Mouse (Mus musculus) midbrain, embryonic 16.5 days (tissue): ENCODE measurements at regions not wholly inside any gene's neighbourhood (a gene's known extent, or its start where the extent isn't known, plus 50 kb on each side); places are given as distances from the start of the nearest gene placed in this dataset.

ENCODE experiments used
- ATAC-seq: fragments of 200-750 bp; cut with Nextera tagmentation; 2 replicates; pipeline ENCODE4 v1.8.0; 2017; ENCODE audit warnings: moderate TSS enrichment
- H3K27ac ChIP-seq: fragments of 300-500 bp; sonication (generic); 2 replicates; pipeline ENCODE4 v1.5.1; 2014; ENCODE audit warnings: mild to moderate bottlenecking, low read length, mixed read lengths
- H3K27me3 ChIP-seq: fragments of 300-500 bp; sonication (generic); 2 replicates; pipeline ENCODE4 v1.6.1; 2014; ENCODE audit warnings: low read depth, low read length, mixed read lengths; ENCODE audit not compliant: control insufficient read depth, insufficient read depth
- H3K36me3 ChIP-seq: fragments of 300-500 bp; sonication (generic); 2 replicates; pipeline ENCODE4 v1.6.1; 2014; ENCODE audit warnings: mild to moderate bottlenecking, low read length, moderate library complexity, mixed read lengths; ENCODE audit not compliant: control insufficient read depth, insufficient read depth
- H3K4me1 ChIP-seq: fragments of 300-500 bp; sonication (generic); 2 replicates; pipeline ENCODE4 v1.6.1; 2014; ENCODE audit warnings: mild to moderate bottlenecking, low read length, mixed read lengths; ENCODE audit not compliant: control insufficient read depth, insufficient read depth
- H3K4me2 ChIP-seq: fragments of 300-500 bp; sonication (generic); 2 replicates; pipeline ENCODE4 v1.6.1; 2014; ENCODE audit warnings: mild to moderate bottlenecking, low read length, mixed read lengths
- H3K4me3 ChIP-seq: fragments of 300-500 bp; sonication (generic); 2 replicates; pipeline ENCODE4 v1.5.1; 2014; ENCODE audit warnings: low read depth, mild to moderate bottlenecking, low read length, moderate library complexity, mixed read lengths
- H3K9ac ChIP-seq: fragments of 300-500 bp; sonication (generic); 2 replicates; pipeline ENCODE4 v1.6.1; 2014; ENCODE audit warnings: low read depth, low read length, mixed read lengths
- H3K9me3 ChIP-seq: fragments of 300-500 bp; sonication (generic); replicated peaks from 2 replicates; pipeline ENCODE4 v1.6.1; 2014; ENCODE audit warnings: mild to moderate bottlenecking, low read length, mixed read lengths; ENCODE audit not compliant: control insufficient read depth, poor library complexity, severe bottlenecking
- WGBS: fragments of 180-500 bp; shearing (Covaris S2); extraction: QIAGEN DNeasy Blood & Tissue Kit; methylation state at CpG from one replicate; pipeline ENCODE4 v1.1.7; 2014; 5-methylcytosine and 5-hydroxymethylcytosine counted together

GRCm38 (mm10) chr15:86566111-86566510, 351.9 kb downstream of the Tbc1d22a start:
- Histone ChIP-seq H3K9me3 (no peaks in the 10 kb centered on the region), H3K27ac (no peak overlapping the region), H3K9ac (no peak overlapping the region), H3K4me2 (no peak overlapping the region), H3K36me3 (no peaks in the 10 kb centered on the region), H3K4me1 (no peaks in the 10 kb centered on the region), H3K4me3 (no peak overlapping the region), H3K27me3 (no peaks in the 10 kb centered on the region)
- WGBS, result 75% methylated on average over 3 of the region's 3 CpGs
- ATAC-seq, result no peak

- Histone ChIP-seq H3K4me2 (no peak overlapping the region), H3K36me3 (no peaks in the 10 kb centered on the region), H3K4me1 (no peaks in the 10 kb centered on the region), H3K27me3 (no peaks in the 10 kb centered on the region), H3K9me3 (no peaks in the 10 kb centered on the region), H3K4me3 (no peak overlapping the region), H3K9ac (no peak overlapping the region), H3K27ac (no peak overlapping the region)
- 11% methylated on average over 5 of the region's 5 CpGs for WGBS
- ATAC-seq, result no peak
Measured at GRCm38 (mm10) chr15:86574311-86574710, 360.1 kb downstream of the Tbc1d22a start.

GRCm38 (mm10) chr15:86576666-86577065, 362.4 kb downstream of the Tbc1d22a start:
- Histone ChIP-seq H3K27me3 (no peaks in the 10 kb centered on the region), H3K27ac (no peak overlapping the region), H3K9ac (no peak overlapping the region), H3K9me3 (no peaks in the 10 kb centered on the region), H3K4me2 (no peak overlapping the region), H3K36me3 (no peaks in the 10 kb centered on the region), H3K4me1 (no peaks in the 10 kb centered on the region), H3K4me3 (no peak overlapping the region)
- 69% methylated on average over 5 of the region's 5 CpGs for WGBS
- ATAC-seq, result no peak

GRCm38 (mm10) chr15:86578689-86579088, 364.4 kb downstream of the Tbc1d22a start:
- Histone ChIP-seq H3K4me1 (no peaks in the 10 kb centered on the region), H3K27me3 (no peaks in the 10 kb centered on the region), H3K9me3 (no peaks in the 10 kb centered on the region), H3K36me3 (no peaks in the 10 kb centered on the region), H3K27ac (no peak overlapping the region), H3K9ac (no peak overlapping the region), H3K4me2 (no peak overlapping the region), H3K4me3 (no peak overlapping the region)
- ATAC-seq, result peak; percentile 51; the same call in 1 of the 2 replicates
- whole genome bisulfite sequencing, result 69% methylated on average over 16 of the region's 16 CpGs

DNA sequence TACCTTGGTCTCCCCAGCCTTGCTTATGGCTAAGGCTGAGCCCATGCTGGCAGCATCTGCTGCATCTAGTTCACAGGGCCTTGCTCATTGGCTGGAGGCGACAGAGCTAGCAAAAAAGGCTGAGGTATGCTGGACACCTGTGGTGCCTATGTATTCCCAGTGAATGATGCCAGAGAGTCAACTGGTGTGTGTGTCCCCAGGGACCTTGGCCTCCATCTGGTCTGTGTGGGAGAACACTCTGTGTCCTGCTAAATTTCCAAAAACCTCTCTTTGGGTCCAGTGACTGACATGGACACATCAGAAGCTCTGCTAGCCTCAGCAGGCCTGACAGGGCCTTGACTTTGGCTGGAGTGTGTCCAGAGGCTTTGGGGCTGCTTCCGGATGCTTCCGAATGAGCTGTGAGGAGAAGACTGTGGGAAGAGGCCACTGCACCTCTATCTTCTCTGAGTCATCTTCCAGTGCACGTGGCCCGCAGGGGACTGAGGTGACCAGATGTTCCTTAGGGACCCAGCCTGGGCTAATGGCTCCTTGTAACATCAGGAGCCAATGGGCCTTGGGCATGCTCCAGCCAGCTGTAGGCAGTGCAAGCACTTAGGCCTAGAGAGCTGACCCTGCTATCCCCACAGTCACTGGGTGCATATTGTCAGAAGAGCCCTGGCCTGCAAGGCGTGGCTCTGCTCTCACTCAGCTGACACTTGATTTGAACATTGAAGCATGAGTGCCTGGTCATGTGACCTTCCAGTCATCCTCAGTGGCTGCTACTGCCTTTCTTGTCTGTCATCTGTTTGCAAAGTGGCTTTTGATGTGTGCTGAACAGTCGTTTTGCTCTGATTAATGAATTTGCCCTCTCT, 368.2 kb downstream of the Tbc1d22a start:
- H3K27me3 ChIP-seq, result no peaks in the 10 kb centered on the region
- H3K9ac ChIP-seq, result no peak overlapping the region
- 86% methylated on average over 7 of the region's 7 CpGs for WGBS
- no peaks in the 10 kb centered on the region for H3K9me3 ChIP-seq
- H3K4me2 ChIP-seq, result no peak overlapping the region
- no peak for ATAC-seq
- H3K4me1 ChIP-seq, result no peaks in the 10 kb centered on the region
- H3K27ac ChIP-seq, result no peak overlapping the region
- H3K36me3 ChIP-seq, result no peaks in the 10 kb centered on the region
- H3K4me3 ChIP-seq, result no peak overlapping the region

DNA sequence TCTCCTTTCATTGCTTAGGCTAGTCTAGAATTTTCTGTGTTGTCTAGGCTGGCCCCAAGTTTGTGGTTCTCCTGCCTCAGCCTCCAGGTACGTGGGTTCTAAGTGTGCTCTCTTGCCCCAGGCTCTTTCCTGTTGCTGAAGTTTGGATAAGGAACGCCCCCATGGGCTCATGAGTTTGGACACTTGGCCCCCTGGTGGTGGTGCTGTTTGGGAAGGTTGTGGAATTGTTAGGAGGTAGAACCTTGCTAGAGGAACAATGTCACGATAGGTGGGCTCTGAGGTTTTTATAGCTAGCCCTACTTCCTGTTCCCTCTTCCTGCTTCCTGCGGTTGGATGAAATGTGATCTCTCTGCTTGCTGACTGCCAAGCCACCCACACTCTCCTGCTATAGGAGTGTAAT, 371.5 kb downstream of the Tbc1d22a start:
- Histone ChIP-seq H3K27me3 (no peaks in the 10 kb centered on the region), H3K4me1 (0 out of 2 replicates have a peak, but pooled peaks cover 2% of the 10 kb centered on the region), H3K27ac (no peak overlapping the region), H3K36me3 (no peaks in the 10 kb centered on the region), H3K9me3 (no peaks in the 10 kb centered on the region), H3K9ac (no peak overlapping the region), H3K4me3 (no peak overlapping the region), H3K4me2 (no peak overlapping the region)
- ATAC-seq, result no peak
- WGBS, result 89% methylated on average over 4 of the region's 4 CpGs

GRCm38 (mm10) chr15:86587209-86587608, 372.9 kb downstream of the Tbc1d22a start:
- Histone ChIP-seq H3K9me3 (no peaks in the 10 kb centered on the region), H3K36me3 (no peaks in the 10 kb centered on the region), H3K4me1 (0 out of 2 replicates have a peak, but pooled peaks cover 2% of the 10 kb centered on the region), H3K27ac (no peak overlapping the region), H3K4me3 (no peak overlapping the region), H3K4me2 (no peak overlapping the region), H3K27me3 (no peaks in the 10 kb centered on the region), H3K9ac (no peak overlapping the region)
- WGBS, result 86% methylated on average over 6 of the region's 6 CpGs
- no peak for ATAC-seq

- WGBS, result 66% methylated on average over 7 of the region's 7 CpGs
- H3K9me3 ChIP-seq, result no peaks in the 10 kb centered on the region
- H3K4me3 ChIP-seq, result no peak overlapping the region
- no peak overlapping the region for H3K9ac ChIP-seq
- H3K27me3 ChIP-seq, result no peaks in the 10 kb centered on the region
- no peak overlapping the region for H3K27ac ChIP-seq
- H3K4me1 ChIP-seq, result peaks cover 4% of the 10 kb centered on the region; the same call in 1 of the 2 replicates
- ATAC-seq, result no peak
- no peak overlapping the region for H3K4me2 ChIP-seq
- no peaks in the 10 kb centered on the region for H3K36me3 ChIP-seq
Measured at GRCm38 (mm10) chr15:86590033-86590432, 375.8 kb downstream of the Tbc1d22a start.

DNA sequence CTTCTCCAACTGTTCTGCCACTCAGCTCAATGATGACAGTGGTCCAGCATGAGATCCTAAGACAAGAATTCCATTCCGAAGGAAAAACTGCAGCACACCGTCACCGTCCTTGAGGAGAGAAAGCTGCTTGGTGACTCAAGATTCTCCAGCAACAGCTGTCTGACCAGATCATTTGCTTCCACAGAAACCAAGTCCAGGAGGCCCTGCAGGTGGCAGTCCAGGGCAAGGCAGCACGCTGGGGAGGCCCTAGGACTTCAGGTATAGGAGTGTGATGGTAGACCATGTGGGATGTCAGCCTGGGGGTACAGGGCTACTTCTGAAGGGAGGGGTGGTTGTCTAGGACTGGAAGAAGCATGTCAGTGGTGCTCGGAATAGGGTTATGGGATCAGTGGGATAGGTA, 376.6 kb downstream of the Tbc1d22a start:
- no peak overlapping the region for H3K4me3 ChIP-seq
- no peak for ATAC-seq
- H3K36me3 ChIP-seq, result no peaks in the 10 kb centered on the region
- H3K27ac ChIP-seq, result no peak overlapping the region
- peaks cover 4% of the 10 kb centered on the region; the same call in 1 of the 2 replicates for H3K4me1 ChIP-seq
- 76% methylated on average over 5 of the region's 5 CpGs for WGBS
- no peaks in the 10 kb centered on the region for H3K27me3 ChIP-seq
- no peak overlapping the region for H3K9ac ChIP-seq
- H3K4me2 ChIP-seq, result no peak overlapping the region
- no peaks in the 10 kb centered on the region for H3K9me3 ChIP-seq
